Mouse (Mus musculus): ENCODE results near the gene Mtf1.

GRCm38 (mm10) chr4:124811347-124811975 is 9.6 kb downstream of the Mtf1 start:
- TF ChIP-seq CTCF (IDR thresholded peaks at IDR 0.05; ENCODE audit: insufficient read depth, low read depth, low read length) (no peak), POLR2A (IDR thresholded peaks at IDR 0.05; ENCODE audit: insufficient read depth, low read depth, low read length) (no peak)
